Mouse (Mus musculus): ENCODE data around the gene Scg5. TPM values are rescaled to one million over a fixed set of nuclear protein-coding genes. Genes with fewer than 3 reads are reported as not detected.

The Scg5 gene
- polyA plus RNA-seq, 1 experiment from 2014 or later, result 197 TPM

DNA sequence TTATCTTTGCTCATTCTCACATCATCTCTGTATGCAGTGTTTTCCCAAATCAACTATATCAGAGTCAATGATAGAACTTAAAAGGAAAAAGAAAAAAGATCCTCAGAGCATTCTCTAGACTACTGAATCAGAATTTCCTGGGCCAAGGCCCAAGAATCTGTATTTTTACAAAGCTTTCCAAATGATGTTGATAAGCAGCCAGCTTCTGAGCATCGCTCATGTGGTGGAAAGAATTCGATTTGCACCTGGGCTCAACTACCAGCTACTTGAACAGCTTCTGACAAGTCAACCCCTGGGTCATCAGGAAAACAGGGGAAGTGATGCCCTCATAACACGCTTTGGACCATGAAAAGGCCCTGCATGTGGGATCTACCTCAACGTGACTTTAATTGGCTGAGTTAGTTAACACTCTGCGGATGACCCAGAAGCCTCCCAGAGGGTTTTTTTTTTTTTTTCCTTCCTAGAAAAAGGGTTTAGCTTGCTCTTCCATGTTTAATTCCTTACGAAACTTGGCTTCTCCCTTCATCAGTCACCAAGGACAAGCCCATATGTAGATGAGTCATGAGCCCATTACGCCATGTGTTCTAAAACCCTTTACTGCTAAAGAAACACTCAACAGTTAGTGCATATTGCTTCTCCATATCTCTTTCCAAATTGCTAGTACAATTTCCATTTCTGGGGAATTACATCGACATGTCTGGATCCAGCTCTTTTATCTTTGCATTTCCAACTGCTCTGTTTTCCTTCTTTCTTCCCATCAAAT is 60.2 kb downstream of the Scg5 start:
- Histone ChIP-seq H3K4me3 (no peak overlapping the region), H3K27me3 (no peaks in the 10 kb centered on the region), H3K36me3 (no peaks in the 10 kb centered on the region), H3K27ac (replicated peaks) (no peak overlapping the region), H3K4me2 (no peak overlapping the region), H3K9ac (no peak overlapping the region), H3K9me3 (no peaks in the 10 kb centered on the region), H3K4me1 (replicated peaks) (no peaks in the 10 kb centered on the region)
- 90% methylated on average over 8 of the region's 8 CpGs for WGBS
- ATAC-seq (ENCODE audit: low read depth), result no peak

DNA sequence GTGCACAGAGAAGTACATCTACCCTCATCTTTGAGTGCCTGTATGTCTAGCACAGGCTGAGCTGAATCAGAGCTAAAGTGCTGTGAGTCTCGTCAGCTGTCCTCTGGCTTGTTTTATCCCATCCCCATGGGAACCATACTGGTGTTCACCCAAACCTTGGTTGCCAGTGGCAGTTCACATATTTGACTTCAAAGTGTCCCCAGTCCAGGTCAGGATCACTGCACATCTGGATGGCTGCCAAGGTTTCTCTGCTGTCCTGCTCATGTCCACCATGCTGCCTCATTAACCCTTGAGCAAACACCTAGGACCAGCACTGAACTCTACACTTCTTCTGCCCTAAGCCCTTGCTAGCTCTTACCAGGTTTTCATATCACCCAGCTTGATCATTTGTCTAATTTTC is 63.0 kb downstream of the Scg5 start:
- no peak for ATAC-seq (ENCODE audit: low read depth)
- no peaks in the 10 kb centered on the region for H3K27me3 ChIP-seq
- H3K9me3 ChIP-seq, result no peaks in the 10 kb centered on the region
- H3K4me1 ChIP-seq (replicated peaks), result no peaks in the 10 kb centered on the region
- H3K36me3 ChIP-seq, result no peaks in the 10 kb centered on the region
- no peak overlapping the region for H3K27ac ChIP-seq (replicated peaks)
- no peak overlapping the region for H3K4me3 ChIP-seq
- no peak overlapping the region for H3K4me2 ChIP-seq
- WGBS, result 57% methylated on average over 1 of the region's 1 CpGs
- H3K9ac ChIP-seq, result no peak overlapping the region

DNA sequence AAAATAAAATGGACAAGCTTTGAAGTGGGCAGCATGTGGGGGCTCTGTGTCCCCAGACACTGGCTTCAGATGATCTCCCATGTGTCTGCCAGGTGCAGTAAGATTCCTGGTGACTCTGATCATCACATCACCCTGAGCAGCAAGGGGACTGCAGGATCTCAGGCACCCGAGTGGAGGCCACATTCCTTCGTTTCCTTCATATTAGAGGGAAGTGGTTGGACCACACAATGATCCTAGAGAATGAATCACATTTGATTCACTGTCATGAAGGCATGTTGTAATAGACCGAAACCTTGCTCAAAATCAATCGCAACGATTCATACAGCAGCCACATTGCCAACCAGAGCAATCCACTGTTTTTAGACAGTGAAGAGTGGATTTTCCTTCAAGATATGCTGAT is 64.0 kb downstream of the Scg5 start:
- Histone ChIP-seq H3K36me3 (no peaks in the 10 kb centered on the region), H3K9me3 (no peaks in the 10 kb centered on the region), H3K4me2 (no peak overlapping the region), H3K4me1 (replicated peaks) (no peaks in the 10 kb centered on the region), H3K9ac (no peak overlapping the region), H3K4me3 (no peak overlapping the region), H3K27ac (replicated peaks) (no peak overlapping the region), H3K27me3 (peaks cover 8% of the 10 kb centered on the region)
- no peak for ATAC-seq (ENCODE audit: low read depth)
- WGBS, result 83% methylated on average over 5 of the region's 5 CpGs

DNA sequence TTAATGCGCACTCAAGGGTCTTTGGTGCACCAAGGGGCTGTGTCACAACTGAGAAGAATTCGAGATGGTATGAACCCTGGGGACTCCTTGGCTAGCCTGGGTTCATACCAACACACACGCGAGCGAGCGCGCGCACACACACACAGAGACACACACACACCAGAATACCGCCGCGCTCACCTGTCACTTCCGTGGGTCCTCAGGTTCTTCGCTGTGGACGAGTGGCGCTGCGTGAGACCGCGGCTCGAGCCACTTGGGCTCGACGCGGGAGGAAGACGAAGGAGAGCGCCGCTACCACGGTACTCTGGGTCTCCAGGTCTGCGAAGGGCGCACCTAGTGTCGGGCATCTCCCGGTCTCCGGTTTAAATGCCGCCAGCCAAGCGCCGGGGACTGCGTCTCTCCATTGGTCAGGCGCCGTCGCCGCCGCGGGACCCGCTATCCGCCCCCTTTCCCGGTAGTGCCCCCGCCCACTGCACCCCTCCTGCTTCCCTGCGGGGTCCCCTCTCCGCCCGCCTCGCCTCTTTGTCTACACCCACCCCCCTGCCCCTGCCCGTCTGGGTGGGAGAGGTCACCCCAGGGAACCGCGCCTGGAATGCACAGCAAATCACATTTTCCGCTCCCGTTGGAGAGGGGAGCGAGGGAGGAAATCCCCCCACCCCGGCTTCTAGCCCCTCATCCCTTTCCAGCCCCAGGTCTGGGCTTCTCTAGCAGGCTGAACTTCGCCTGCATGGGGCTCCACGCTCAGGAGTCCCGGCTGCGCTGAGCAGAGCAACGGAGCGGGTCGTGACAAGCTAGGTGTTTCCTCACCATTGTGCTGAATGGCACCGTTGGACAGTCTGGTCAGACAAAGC is 70.4 kb downstream of the Scg5 start, which contains the start of gene Grem1:
Gene Grem1 (minus strand): TSS at position 336 of the 851 bp plus-strand sequence.
- H3K9me3 ChIP-seq, result no peaks in the 10 kb centered on the region
- peak; percentile 74 for ATAC-seq (ENCODE audit: low read depth)
- H3K27ac ChIP-seq (replicated peaks), result 0 out of 2 replicates have a peak within 1 kb of the TSS, but pooled peaks have one; percentile 13
- peak within 1 kb of the TSS; percentile 57 for H3K4me3 ChIP-seq
- H3K27me3 ChIP-seq, result peaks cover 62% of the 10 kb centered on the region
- H3K4me1 ChIP-seq (replicated peaks), result peaks cover 25% of the 10 kb centered on the region
- WGBS, result under 1% methylated on average over 64 of the region's 64 CpGs
- H3K9ac ChIP-seq, result peak within 1 kb of the TSS; percentile 76
- no peaks in the 10 kb centered on the region for H3K36me3 ChIP-seq
- peak within 1 kb of the TSS; percentile 97 for H3K4me2 ChIP-seq

DNA sequence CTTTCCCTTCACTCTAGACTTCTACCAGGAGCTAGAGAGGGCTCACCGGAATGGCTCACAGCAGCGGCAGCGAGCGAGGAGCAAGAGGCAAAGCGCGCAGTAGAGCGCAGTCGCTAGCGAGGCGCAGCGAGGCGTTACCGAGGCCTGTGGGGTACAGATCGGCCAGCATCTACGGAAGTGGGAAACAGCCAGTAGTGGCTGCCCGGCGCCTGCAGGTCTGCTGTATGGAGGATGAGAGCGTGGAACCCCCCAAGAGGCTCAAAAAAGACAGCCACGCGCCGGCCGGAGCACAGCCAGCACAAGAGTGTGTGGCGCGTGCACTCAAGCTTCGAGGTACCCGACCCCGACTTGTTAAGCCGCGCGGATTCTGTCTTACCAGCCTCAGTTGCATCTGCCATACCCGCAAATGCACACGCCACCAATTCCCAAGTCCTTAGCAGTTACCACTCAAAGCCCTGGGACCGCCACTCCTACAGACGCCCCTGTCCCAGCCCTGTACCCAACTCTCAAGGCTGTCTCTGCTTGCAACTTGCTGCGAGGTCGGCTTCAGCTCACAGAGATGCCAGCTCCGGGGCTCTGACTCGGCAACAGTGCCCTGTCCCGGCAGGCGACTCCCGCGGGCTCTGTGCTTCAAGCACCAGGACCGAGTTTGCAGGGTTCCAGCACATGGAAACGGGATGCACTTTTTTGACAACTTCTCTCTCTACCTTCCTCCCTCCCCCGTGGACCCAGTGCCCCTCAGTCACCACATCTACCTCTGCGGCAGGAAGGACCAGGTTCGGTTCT is 71.2 kb downstream of the Scg5 start:
- peaks cover 62% of the 10 kb centered on the region for H3K27me3 ChIP-seq
- peak; percentile 60 for ATAC-seq (ENCODE audit: low read depth)
- H3K4me1 ChIP-seq (replicated peaks), result peaks cover 25% of the 10 kb centered on the region
- no peaks in the 10 kb centered on the region for H3K9me3 ChIP-seq
- peak overlapping the region; percentile 57 for H3K4me3 ChIP-seq
- no peaks in the 10 kb centered on the region for H3K36me3 ChIP-seq
- H3K9ac ChIP-seq, result peak overlapping the region; percentile 76
- H3K4me2 ChIP-seq, result peak overlapping the region; percentile 97
- WGBS, result under 1% methylated on average over 47 of the region's 47 CpGs
- 0 out of 2 replicates have a peak overlapping the region, but pooled peaks have one; percentile 13 for H3K27ac ChIP-seq (replicated peaks)

DNA sequence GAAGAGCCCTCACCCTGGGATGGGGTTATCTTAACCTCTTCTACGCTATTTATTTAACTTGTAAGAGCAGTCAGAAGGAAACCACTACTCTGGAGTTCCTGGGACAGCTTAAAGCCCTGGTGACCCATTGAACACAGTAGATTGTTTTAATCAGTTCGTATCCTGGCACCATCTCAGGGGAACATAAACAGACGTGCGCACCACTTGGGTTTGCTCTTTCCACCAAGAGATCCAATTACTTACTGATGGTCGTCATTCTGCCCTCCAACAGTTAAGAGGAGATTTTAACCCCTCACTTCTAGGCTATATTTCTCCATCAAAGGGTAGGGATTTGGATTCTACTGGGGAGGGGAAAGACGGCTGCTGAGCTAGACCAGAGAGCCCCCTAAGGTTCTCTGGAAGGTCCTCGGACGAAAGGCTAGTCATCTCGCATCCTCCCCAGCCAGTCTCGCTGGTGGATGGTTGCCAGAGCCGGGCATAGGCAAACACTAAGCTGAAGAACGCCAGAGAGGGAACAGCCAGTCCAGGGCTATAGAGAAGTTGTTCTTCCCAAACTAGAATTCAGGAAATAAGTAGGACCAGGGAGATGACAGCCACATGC is 71.9 kb downstream of the Scg5 start:
- Histone ChIP-seq H3K9me3 (no peaks in the 10 kb centered on the region), H3K4me3 (peak overlapping the region; percentile 57), H3K4me2 (peak overlapping the region; percentile 97), H3K27ac (replicated peaks) (no peak overlapping the region), H3K9ac (peak overlapping the region; percentile 76), H3K36me3 (no peaks in the 10 kb centered on the region), H3K4me1 (replicated peaks) (peaks cover 25% of the 10 kb centered on the region), H3K27me3 (peaks cover 62% of the 10 kb centered on the region)
- no peak for ATAC-seq (ENCODE audit: low read depth)
- 2% methylated on average over 12 of the region's 12 CpGs for WGBS

DNA sequence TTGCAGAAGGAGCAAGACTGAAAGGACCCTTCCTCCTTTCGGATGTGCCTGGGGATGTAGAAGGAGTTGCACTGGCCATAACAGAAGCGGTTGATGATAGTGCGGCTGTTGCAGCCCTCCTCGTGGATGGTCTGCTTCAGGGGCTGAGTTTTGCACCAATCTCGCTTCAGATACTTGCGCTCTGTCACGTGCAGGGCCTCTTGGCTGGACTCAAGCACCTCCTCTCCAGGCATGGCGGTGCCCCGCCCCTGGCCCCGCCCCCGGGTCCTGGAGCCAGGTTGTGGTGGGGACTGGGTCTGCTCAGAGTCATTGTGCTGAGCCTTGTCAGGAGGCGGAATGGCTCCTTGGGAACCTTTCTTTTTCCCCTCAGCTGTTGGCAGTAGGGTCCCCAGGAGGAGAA is 79.2 kb downstream of the Scg5 start:
- Histone ChIP-seq H3K9ac (no peak overlapping the region), H3K4me3 (no peak overlapping the region), H3K27me3 (peaks cover 8% of the 10 kb centered on the region; the same call in 1 of the 2 replicates), H3K9me3 (no peaks in the 10 kb centered on the region), H3K36me3 (no peaks in the 10 kb centered on the region), H3K4me1 (replicated peaks) (no peaks in the 10 kb centered on the region), H3K4me2 (no peak overlapping the region), H3K27ac (replicated peaks) (no peak overlapping the region)
- 75% methylated on average over 12 of the region's 12 CpGs for WGBS
- ATAC-seq (ENCODE audit: low read depth), result no peak

DNA sequence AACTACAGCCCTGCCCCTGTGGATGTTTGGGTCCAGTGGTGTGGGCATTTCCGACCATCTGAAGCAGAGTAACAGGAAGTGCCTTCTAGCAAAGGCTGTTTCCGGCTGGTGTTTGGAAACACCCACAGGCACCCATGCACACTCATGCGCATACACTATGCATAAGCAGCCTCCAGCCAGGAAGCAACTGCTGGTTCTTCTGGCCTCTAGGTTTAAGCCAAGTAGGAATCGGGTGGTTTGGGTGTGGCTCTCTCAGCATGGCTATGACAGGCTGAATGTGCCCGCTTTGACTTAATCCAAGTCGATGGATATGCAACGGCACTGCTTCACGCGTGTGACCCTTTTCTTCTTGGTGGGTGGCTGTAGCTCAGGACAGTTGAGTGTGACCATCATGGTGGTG is 79.6 kb downstream of the Scg5 start:
- no peak for ATAC-seq (ENCODE audit: low read depth)
- no peaks in the 10 kb centered on the region for H3K4me1 ChIP-seq (replicated peaks)
- peaks cover 5% of the 10 kb centered on the region; the same call in 1 of the 2 replicates for H3K27me3 ChIP-seq
- H3K36me3 ChIP-seq, result no peaks in the 10 kb centered on the region
- no peak overlapping the region for H3K4me2 ChIP-seq
- 95% methylated on average over 9 of the region's 9 CpGs for WGBS
- H3K9ac ChIP-seq, result no peak overlapping the region
- H3K9me3 ChIP-seq, result no peaks in the 10 kb centered on the region
- no peak overlapping the region for H3K4me3 ChIP-seq
- no peak overlapping the region for H3K27ac ChIP-seq (replicated peaks)

DNA sequence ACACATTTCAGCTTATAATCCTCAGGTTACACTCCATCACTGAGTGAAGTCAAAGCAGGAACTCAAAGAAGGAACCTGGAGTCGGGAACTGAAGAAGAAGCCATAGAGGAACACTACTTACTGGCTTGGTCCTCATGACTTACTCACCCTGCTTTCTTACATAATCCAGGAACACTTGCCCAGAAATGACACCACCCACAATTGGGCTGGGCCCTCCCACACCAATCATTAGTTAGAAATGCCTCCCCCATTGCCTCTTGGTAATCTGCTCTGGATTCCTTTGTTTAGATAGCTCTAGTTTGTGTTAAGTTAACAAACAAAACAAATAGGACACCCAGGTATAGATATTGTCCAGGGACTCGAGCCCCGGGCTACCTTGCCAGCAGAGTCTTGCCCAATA is 100.3 kb downstream of the Scg5 start:
- no peak for ATAC-seq (ENCODE audit: low read depth)
- WGBS, result 89% methylated on average over 3 of the region's 3 CpGs

More for the DNA sequence above, 100.3 kb downstream of the Scg5 start:
- H3K4me1 ChIP-seq (replicated peaks), result no peaks in the 10 kb centered on the region
- H3K9me3 ChIP-seq, result no peaks in the 10 kb centered on the region
- H3K4me2 ChIP-seq, result no peak overlapping the region
- no peak overlapping the region for H3K4me3 ChIP-seq
- H3K36me3 ChIP-seq, result no peaks in the 10 kb centered on the region
- H3K27me3 ChIP-seq, result no peaks in the 10 kb centered on the region
- no peak overlapping the region for H3K9ac ChIP-seq
- H3K27ac ChIP-seq (replicated peaks), result no peak overlapping the region
